Mouse (Mus musculus) heart, postnatal 0 days (tissue): ENCODE measurements around the gene Nebl. TPM values are rescaled to one million over a fixed set of nuclear protein-coding genes. Genes with fewer than 3 reads are reported as not detected.

ENCODE experiments used
- ATAC-seq: fragments of 200-750 bp; cut with Nextera tagmentation; 2 replicates; pipeline ENCODE4 v1.8.0; 2017; ENCODE audit warnings: low read depth, moderate number of reproducible peaks, moderate library complexity; ENCODE audit not compliant: insufficient read depth
- DNase-seq: peaks from one replicate; pipeline ENCODE4 v3.0.0-alpha.2; 2016; ENCODE audit warnings: low spot score
- H3K27ac ChIP-seq: fragments of 300-500 bp; sonication (generic); 2 replicates; pipeline ENCODE4 v1.5.1; 2014; ENCODE audit warnings: low read depth, mild to moderate bottlenecking
- H3K27me3 ChIP-seq: fragments of 300-500 bp; sonication (generic); 2 replicates; pipeline ENCODE4 v1.6.1; 2014; ENCODE audit warnings: low read length, mixed read lengths; ENCODE audit not compliant: control insufficient read depth, insufficient read depth
- H3K36me3 ChIP-seq: fragments of 300-500 bp; sonication (generic); replicated peaks from 2 replicates; pipeline ENCODE4 v1.6.1; 2014; ENCODE audit warnings: low read length, mixed read lengths; ENCODE audit not compliant: control insufficient read depth, insufficient read depth
- H3K4me1 ChIP-seq: fragments of 300-500 bp; sonication (generic); 2 replicates; pipeline ENCODE4 v1.6.1; 2014; ENCODE audit warnings: antibody characterized with exemption; ENCODE audit not compliant: control insufficient read depth, insufficient read depth
- H3K4me2 ChIP-seq: fragments of 300-500 bp; sonication (generic); 2 replicates; pipeline ENCODE4 v1.6.1; 2014; ENCODE audit warnings: low read depth, mild to moderate bottlenecking, low read length, moderate library complexity
- H3K4me3 ChIP-seq: fragments of 300-500 bp; sonication (generic); 2 replicates; pipeline ENCODE4 v1.5.1; 2014; ENCODE audit warnings: low read depth, low read length
- H3K9ac ChIP-seq: fragments of 300-500 bp; sonication (generic); replicated peaks from 2 replicates; pipeline ENCODE4 v1.6.1; 2014; ENCODE audit warnings: low read depth, low read length, mixed read lengths
- H3K9me3 ChIP-seq: fragments of 300-500 bp; sonication (generic); replicated peaks from 2 replicates; pipeline ENCODE4 v1.6.1; 2016; ENCODE audit warnings: low read length; ENCODE audit not compliant: control insufficient read depth
- CTCF ChIP-seq: IDR thresholded peaks from 2 replicates; pipeline ENCODE4 v1.5.1; 2016; ENCODE audit warnings: antibody characterized with exemption, control low read depth, low read depth
- EP300 ChIP-seq: IDR thresholded peaks from 2 replicates; pipeline ENCODE4 v1.6.1; 2016; ENCODE audit warnings: antibody characterized with exemption, low read depth
- WGBS: fragments of 180-500 bp; shearing (Covaris S2); extraction: QIAGEN DNeasy Blood & Tissue Kit; methylation state at CpG from one replicate; pipeline ENCODE4 v1.1.7; 2014; 5-methylcytosine and 5-hydroxymethylcytosine counted together
- polyA plus RNA-seq: library from polyadenylated mRNA; unstranded; fragments of >200 nt; fragmentation: Nextera tagmentation; extraction: Ambion mirVana; gene quantifications from 2 replicates; pipeline ENCODE4 v1.2.1, GENCODE M21; 2015
- total RNA-seq: library from RNA; depleted of rRNA; stranded (reverse); fragments of >200 nt; gene quantifications from 2 replicates; pipeline ENCODE4 v1.2.3, GENCODE M21; 2014; ENCODE audit warnings: low replicate concordance

Nebl gene
- total and polyA plus RNA-seq, 2 experiments from 2014 or later, result 184 to 292 TPM

GRCm38 (mm10) chr2:17391389-17391788 is 339.9 kb downstream of the Nebl start:
- no peak overlapping the region for H3K4me3 ChIP-seq
- 73% methylated on average over 5 of the region's 5 CpGs for WGBS
- peaks cover 61% of the 10 kb centered on the region for H3K36me3 ChIP-seq
- H3K4me2 ChIP-seq, result no peak overlapping the region
- no peaks in the 10 kb centered on the region for H3K27me3 ChIP-seq
- no peak for DNase-seq
- H3K27ac ChIP-seq, result no peak overlapping the region
- no peak for ATAC-seq
- H3K4me1 ChIP-seq, result no peaks in the 10 kb centered on the region
- TF ChIP-seq EP300, result no peak
- TF ChIP-seq CTCF, result no peak
- no peaks in the 10 kb centered on the region for H3K9me3 ChIP-seq
- H3K9ac ChIP-seq, result no peak overlapping the region

GRCm38 (mm10) chr2:17390513-17391200 is 340.6 kb downstream of the Nebl start:
- WGBS, result 77% methylated on average over 7 of the region's 7 CpGs
- no peak for ATAC-seq
- Histone ChIP-seq H3K27ac (no peak overlapping the region; the same call in 1 of the 2 replicates), H3K4me3 (no peak overlapping the region), H3K4me1 (no peaks in the 10 kb centered on the region), H3K9ac (no peak overlapping the region), H3K9me3 (no peaks in the 10 kb centered on the region), H3K36me3 (peaks cover 65% of the 10 kb centered on the region), H3K27me3 (no peaks in the 10 kb centered on the region), H3K4me2 (no peak overlapping the region)
- TF ChIP-seq CTCF (no peak), EP300 (no peak)
- DNase-seq, result no peak

GRCm38 (mm10) chr2:17389886-17390285 is 341.4 kb downstream of the Nebl start:
- no peak overlapping the region for H3K9ac ChIP-seq
- no peak overlapping the region for H3K4me2 ChIP-seq
- no peak for DNase-seq
- no peaks in the 10 kb centered on the region for H3K27me3 ChIP-seq
- H3K4me1 ChIP-seq, result no peaks in the 10 kb centered on the region
- H3K36me3 ChIP-seq, result peaks cover 66% of the 10 kb centered on the region
- H3K9me3 ChIP-seq, result no peaks in the 10 kb centered on the region
- no peak for ATAC-seq
- no peak overlapping the region for H3K4me3 ChIP-seq
- H3K27ac ChIP-seq, result no peak overlapping the region
- WGBS, result 89% methylated on average over 2 of the region's 2 CpGs
- TF ChIP-seq EP300 (no peak), CTCF (no peak)

GRCm38 (mm10) chr2:17389379-17389778 is 341.9 kb downstream of the Nebl start:
- H3K4me3 ChIP-seq, result no peak overlapping the region
- H3K36me3 ChIP-seq, result peaks cover 61% of the 10 kb centered on the region
- H3K9ac ChIP-seq, result no peak overlapping the region
- ATAC-seq (no peak), DNase-seq (no peak)
- H3K27ac ChIP-seq, result no peak overlapping the region
- TF ChIP-seq EP300 (no peak), CTCF (no peak)
- no peaks in the 10 kb centered on the region for H3K27me3 ChIP-seq
- H3K9me3 ChIP-seq, result no peaks in the 10 kb centered on the region
- H3K4me2 ChIP-seq, result no peak overlapping the region; the same call in 1 of the 2 replicates
- 94% methylated on average over 4 of the region's 4 CpGs for WGBS
- no peaks in the 10 kb centered on the region for H3K4me1 ChIP-seq

- Histone ChIP-seq H3K4me3 (no peak overlapping the region), H3K36me3 (peaks cover 49% of the 10 kb centered on the region), H3K9me3 (no peaks in the 10 kb centered on the region), H3K4me1 (no peaks in the 10 kb centered on the region), H3K27ac (no peak overlapping the region), H3K27me3 (no peaks in the 10 kb centered on the region), H3K9ac (no peak overlapping the region), H3K4me2 (no peak overlapping the region)
- no peak for TF ChIP-seq CTCF
- TF ChIP-seq EP300, result no peak
- WGBS, result 90% methylated on average over 1 of the region's 1 CpGs
- ATAC-seq (no peak), DNase-seq (no peak)
Observed at GRCm38 (mm10) chr2:17382227-17382626, 349.0 kb downstream of the Nebl start.

- WGBS, result 88% methylated on average over 2 of the region's 2 CpGs
- Histone ChIP-seq H3K4me2 (no peak overlapping the region), H3K9ac (no peak overlapping the region), H3K4me1 (no peaks in the 10 kb centered on the region), H3K9me3 (no peaks in the 10 kb centered on the region), H3K27me3 (no peaks in the 10 kb centered on the region), H3K4me3 (no peak overlapping the region), H3K36me3 (peaks cover 51% of the 10 kb centered on the region), H3K27ac (no peak overlapping the region)
- TF ChIP-seq CTCF, result no peak
- ATAC-seq, result no peak
- DNase-seq, result no peak
Observed at GRCm38 (mm10) chr2:17375916-17376315, 355.3 kb downstream of the Nebl start.
